Mouse (Mus musculus) left cerebral cortex, adult 11 months (tissue): ENCODE measurements around the gene Scamp4.

Experiments
- DNase-seq: peaks from one replicate; pipeline ENCODE4 v3.0.0; 2022; ENCODE audit warnings: low spot score

Scamp4 gene

DNA sequence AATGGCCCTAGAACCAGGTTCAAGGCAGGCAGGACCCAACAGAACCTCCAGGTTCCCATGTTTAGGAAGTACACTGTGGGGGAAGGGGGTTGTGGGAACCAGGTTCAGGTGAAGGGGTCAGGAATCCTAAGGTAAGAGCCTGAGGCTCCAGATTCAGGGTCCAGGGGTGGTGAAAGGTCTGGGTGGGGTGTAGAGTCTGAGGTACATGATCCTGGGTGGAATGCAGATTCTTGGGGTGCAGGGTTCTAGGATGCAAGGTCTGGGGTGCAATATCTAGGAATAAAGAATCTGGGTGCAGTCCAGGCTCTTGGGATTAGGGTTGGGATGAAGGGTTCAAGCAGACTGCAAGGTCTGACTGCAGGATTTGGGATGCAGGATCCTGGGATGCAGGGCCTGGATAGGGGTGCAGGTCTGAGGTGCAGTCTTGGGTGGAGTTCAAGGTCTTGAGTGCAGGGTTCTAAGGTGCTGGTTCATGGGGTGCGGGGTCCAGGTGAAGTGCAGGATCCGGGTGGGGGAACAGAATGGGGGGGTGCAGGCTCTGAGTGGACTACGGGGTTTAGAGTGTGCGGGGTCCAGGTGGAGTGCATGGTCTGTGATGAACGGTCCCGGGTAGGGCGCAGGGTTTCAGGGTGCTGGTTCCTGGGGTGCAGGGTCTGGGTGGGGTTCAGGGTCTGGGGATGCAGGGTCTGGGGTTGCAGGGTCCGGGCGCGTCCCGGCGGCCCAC lies 52.9 kb downstream of the Scamp4 start:
- no peak for DNase-seq

DNA sequence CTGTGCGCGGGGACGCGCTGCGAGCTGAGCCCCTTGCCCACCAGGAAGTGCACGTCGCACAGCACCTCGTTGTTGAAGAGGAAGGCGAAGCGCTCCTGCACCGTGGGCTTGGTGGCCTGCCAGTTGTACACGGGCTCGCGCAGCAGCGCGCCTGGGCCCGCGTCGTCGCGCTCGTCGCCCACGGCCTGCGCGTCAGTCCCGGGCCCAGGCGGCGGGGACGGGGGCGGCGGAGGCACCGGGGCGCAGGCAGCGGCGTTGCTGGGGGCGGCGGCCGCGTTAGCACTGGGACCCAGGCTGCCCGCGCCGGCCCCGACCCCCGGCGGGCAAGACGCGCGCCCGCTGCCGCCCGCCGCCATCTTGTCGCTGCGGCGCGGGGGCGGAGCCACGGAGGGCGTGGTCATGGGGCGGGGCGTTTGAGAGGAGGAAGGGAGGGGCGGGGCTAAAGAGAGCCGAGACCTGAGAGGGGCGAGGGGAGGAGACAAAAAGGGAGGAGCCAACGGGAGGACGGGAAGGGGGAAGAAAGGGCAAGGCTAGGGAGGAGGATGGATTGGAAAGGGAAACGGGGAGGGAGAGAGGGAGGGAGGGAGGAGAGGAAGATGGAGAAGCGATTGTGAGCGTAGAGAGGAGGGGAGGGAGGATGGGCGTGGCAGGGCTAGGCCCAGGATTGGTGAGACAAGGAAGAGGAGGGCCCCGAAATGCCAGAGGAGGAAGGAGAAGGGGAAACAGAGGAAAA lies 53.6 kb downstream of the Scamp4 start:
- peak; percentile 93 for DNase-seq

DNA sequence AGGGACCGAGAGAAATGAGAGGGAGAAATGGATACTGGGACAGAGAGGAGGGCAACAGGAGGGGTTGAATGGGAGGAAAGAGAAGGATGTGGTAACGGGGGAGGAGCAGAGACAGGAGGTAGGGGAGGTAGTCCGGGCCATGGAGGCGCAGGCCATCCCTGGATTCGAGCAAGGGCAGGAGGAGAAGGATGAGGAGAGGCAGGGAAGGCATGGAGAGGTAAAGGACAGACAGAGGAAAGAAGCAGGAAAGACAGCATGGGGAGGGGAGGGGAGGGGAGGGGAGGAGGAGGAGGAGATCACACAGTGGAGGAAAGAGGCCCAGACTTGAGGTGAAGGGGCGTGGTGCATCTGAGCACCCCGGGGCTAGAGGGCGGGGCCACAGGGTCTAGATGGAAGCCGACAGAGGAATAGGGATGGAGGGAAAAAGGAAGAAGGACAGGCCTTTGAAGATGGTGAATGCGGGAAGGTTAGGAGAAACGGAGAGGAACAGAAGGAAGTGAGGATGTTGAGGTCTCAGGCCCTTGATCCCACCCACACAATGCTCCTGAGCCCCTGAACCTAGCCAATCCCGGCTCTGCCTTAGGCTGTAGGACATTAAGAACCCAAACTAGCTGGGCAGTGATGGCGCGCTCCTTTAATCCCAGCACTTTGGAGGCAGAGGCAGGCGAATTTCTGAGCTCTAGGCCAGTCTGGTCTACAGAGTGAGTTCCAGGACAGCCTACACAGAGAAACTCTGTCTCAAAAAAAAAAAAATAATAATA lies 54.4 kb downstream of the Scamp4 start, which contains the start of gene Btbd2:
Gene Btbd2, minus strand, starts transcription at position 209 of the 761 bp plus-strand sequence.
- DNase-seq = no peak

DNA sequence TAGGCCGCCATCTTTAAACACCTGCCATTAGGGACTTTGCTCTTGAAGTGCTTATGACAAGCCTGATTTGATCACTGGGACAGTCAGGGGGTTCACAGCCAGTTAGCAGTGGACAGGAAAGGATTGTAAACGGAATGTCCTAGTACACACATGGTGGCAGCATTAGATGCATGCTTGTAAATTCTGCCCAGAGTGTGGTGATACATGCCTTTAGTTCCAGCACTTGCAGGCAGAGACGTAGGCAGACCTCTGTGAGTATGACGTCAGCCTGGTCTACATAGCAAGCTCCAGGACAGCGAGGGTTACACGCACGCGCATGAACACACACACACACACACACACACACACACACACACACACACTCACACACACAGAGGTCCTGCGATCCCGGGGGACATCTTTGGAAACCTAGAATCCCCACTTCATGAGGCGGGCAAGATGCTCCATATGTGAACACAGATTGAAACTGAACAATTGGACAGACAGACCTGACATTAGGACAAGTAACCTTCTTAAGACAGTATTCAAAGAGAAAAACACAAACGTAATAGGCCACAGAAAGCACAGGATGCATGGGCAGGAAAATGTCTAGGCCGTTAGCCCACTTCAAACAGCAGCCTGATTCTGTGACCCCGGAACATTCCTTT lies 55.6 kb downstream of the Scamp4 start:
- DNase-seq = no peak

DNA sequence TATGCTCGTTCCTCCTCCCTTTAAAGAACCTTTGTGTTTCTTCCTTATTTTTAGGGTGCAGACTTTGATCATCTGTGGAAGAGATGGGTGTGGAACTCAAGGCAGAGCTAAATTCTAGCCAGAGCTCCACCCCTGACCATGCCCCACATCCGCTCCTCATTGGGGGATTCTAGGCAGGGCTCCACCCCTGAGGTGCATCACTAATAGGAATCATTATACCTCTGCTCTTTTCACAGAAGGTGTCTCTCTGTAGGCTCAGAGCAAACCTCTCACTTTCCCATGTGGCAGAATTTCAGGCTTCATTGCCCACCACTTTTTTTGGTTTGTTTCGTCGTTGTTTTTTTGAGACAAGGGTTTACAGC lies 56.1 kb downstream of the Scamp4 start:
- DNase-seq = no peak

DNA sequence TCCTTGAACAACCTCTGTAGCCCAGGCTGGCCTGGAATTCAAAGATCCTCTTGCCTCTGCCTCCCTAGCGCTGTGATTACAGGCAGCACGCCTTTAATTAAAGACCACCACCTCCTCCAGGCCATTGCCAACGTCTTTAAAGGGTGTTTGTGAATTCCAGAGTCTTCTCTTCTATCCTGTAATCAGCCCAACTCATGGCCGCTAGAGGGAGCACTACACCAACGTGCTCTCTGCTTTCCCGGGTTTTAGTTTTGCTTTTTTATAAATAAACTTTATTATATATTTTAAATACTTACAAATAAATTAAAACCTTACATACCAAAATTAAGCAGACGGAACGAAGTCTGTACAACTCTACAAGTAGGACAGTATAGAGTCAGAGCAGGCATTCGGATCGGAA lies 56.5 kb downstream of the Scamp4 start:
- DNase-seq = no peak

DNA sequence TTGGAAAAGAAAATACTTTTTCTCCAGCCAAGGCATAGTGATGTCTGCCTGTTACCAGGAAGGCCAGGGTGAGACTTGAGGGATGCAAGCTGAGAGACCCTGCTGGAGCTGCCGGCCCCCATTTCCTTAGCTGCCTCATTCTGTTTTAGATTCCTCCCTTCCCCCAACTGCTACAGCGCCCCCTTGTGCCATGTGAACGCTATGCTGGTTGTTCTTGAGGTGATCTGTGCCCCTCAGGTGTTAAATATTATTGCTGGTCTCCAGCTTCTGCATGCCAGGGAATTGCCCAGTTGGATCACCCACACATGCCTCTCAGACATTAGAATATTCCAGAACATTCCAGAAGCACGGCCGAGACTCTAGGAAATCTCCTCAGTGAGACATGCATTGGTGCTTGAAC lies 58.5 kb downstream of the Scamp4 start:
- no peak for DNase-seq

DNA sequence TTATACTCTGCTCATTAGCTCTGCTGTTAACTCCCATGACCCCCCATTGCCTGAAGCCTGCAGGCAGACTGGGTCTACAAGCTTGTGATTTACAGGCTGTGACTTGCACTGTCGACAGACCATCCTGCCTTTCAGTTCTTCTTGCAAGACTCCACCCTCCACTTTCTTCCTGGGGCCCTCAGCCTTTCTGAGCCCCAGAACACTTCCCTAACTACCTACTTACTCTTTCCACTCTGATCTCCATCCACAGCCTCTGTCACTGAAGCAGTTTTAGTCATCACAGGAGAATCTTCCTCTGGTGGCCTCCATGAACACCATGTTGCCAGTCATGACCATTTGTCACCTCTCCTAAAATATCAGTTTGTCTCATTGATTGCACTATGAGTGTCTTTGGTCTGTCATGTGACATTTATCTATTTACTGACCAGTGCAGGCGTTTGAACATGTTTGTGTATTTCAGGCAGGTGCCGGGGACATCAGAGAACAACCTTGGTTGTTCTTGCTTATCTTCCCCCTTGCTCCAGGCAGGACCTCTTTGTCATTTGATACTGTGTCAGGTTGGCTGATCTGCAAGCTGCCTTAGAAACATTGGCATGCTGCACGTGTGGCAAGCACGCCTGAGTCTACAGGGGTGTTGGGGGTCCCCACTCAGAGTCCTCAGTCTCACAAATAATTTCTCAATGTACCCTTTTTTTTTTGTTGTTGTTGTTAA lies 61.0 kb downstream of the Scamp4 start:
- no peak for DNase-seq

DNA sequence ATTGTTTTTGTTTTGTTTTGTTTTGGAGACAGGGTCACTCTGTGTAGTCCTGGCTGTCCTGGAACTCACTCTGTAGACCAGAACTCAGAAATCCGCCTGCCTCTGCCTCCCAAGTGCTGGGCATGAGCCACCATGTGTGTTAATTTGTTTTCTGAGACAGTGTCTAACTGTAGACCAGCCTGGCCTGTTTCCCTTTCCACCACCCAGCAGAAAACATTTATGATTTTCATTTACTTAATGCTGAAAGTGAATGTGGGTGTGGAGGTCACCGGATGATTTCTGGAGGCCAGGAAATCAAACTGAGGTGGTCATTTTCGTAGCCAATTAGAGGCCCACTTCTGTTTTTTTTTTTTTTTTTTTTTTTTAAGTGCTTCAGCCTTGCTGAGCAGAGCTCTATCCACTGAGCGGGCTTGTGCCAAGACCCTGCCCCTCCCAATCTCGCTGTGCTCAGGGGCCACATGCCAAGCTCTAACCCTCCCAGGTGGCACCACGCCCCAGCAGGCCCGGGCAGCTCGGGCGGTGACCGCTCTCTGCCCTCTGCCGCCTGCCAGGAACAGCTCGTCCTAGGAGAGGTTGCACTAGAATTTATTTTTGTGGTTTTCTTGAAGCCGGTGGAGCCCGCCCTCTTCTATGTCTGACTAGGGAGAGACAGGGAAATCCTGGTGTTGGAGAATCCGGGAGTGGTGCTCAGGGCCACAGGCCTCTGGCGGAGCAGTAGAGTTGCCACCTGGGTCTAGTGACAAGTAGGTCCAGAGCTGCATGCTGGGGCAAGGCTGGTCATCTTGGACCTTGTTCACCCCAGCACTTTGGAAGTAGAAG lies 61.7 kb downstream of the Scamp4 start:
- no peak for DNase-seq

DNA sequence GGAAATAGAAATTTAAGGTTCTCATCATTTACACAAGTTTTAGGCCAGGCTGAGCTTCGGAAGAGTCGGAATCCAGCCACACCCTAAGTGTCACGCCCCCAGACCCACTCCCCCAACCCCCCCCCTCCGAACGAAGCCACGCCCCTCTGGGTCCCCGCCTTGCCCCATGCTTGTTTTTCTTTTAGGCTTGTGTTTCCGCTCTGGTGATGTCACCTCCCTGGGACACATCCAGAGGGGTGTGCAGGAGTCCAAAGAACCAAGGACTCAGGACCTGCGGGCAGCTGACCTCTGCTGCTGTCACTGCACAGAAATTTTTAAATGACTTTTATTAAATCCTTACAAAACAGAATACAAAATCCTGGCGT lies 62.3 kb downstream of the Scamp4 start:
- no peak for DNase-seq
